Mouse (Mus musculus) limb, embryonic 11.5 days (tissue): Measurements from ENCODE around the gene Txlng. TPM values are rescaled to one million over a fixed set of nuclear protein-coding genes. Genes with fewer than 3 reads are reported as not detected.

Experiments used
- ATAC-seq: fragments of 200-750 bp; cut with Nextera tagmentation; 2 replicates; pipeline ENCODE4 v1.8.0; 2017; ENCODE audit warnings: low read depth; ENCODE audit not compliant: insufficient number of reproducible peaks, low FRiP score, low TSS enrichment
- DNase-seq: peaks from one replicate; pipeline ENCODE4 v3.0.0-alpha.2; 2015; ENCODE audit warnings: low spot score
- H3K27ac ChIP-seq: fragments of 300-500 bp; sonication (generic); replicated peaks from 2 replicates; pipeline ENCODE4 v1.5.1; 2014; ENCODE audit warnings: low read depth, mild to moderate bottlenecking, low read length
- H3K27me3 ChIP-seq: fragments of 300-500 bp; sonication (generic); 2 replicates; pipeline ENCODE4 v1.6.1; 2014; ENCODE audit warnings: mild to moderate bottlenecking, low read length, mixed read lengths; ENCODE audit not compliant: control insufficient read depth, insufficient read depth
- H3K36me3 ChIP-seq: fragments of 300-500 bp; sonication (generic); 2 replicates; pipeline ENCODE4 v1.6.1; 2014; ENCODE audit warnings: mild to moderate bottlenecking, low read length, moderate library complexity, mixed read lengths; ENCODE audit not compliant: control insufficient read depth, insufficient read depth
- H3K4me1 ChIP-seq: fragments of 300-500 bp; sonication (generic); 2 replicates; pipeline ENCODE4 v1.6.1; 2014; ENCODE audit warnings: low read length, mixed read lengths; ENCODE audit not compliant: control insufficient read depth, insufficient read depth
- H3K4me2 ChIP-seq: fragments of 300-500 bp; sonication (generic); 2 replicates; pipeline ENCODE4 v1.6.1; 2014; ENCODE audit warnings: low read depth, mild to moderate bottlenecking, moderate library complexity; ENCODE audit not compliant: severe bottlenecking
- H3K4me3 ChIP-seq: fragments of 300-500 bp; sonication (generic); 2 replicates; pipeline ENCODE4 v1.5.1; 2014; ENCODE audit warnings: low read depth, low read length
- H3K9ac ChIP-seq: fragments of 300-500 bp; sonication (generic); 2 replicates; pipeline ENCODE4 v1.6.1; 2014; ENCODE audit warnings: mild to moderate bottlenecking, low read length
- H3K9me3 ChIP-seq: fragments of 300-500 bp; sonication (generic); 2 replicates; pipeline ENCODE4 v1.6.1; 2016; ENCODE audit warnings: low read length; ENCODE audit not compliant: control insufficient read depth
- WGBS: fragments of 180-500 bp; shearing (Covaris S2); extraction: QIAGEN DNeasy Blood & Tissue Kit; methylation state at CpG from one replicate; pipeline ENCODE4 v1.1.7; 2014; 5-methylcytosine and 5-hydroxymethylcytosine counted together
- polyA plus RNA-seq: library from polyadenylated mRNA; unstranded; fragments of >200 nt; fragmentation: Nextera tagmentation; extraction: Ambion mirVana; gene quantifications from 2 replicates; pipeline ENCODE4 v1.2.1, GENCODE M21; 2014

Gene Txlng
- polyA plus RNA-seq, 1 experiment from 2014 or later, result 18.7 TPM

DNA sequence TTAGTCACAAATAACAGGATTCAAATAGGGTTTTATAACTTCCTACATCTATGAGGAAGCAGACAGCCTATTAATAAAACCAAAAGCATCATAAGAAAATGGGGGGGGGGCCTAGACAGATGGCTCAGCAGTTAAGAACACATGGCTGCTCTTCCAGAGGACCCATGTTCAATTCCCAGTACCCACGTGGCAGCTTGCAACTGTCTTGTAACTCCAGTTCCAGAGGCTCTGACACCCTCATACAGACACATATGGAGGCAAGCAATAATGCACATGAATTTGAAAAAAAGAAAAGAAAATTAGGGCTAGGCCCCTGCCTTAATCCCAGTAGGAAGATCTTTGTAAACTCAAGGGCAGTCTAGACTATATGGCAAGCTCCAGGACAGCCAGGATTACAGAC lies 40.9 kb downstream of the Txlng start:
- DNase-seq (no peak), ATAC-seq (no peak)
- no peak overlapping the region for H3K4me2 ChIP-seq
- H3K4me1 ChIP-seq, result no peaks in the 10 kb centered on the region
- no peak overlapping the region for H3K9ac ChIP-seq
- no peak overlapping the region for H3K27ac ChIP-seq
- H3K9me3 ChIP-seq, result no peaks in the 10 kb centered on the region
- H3K36me3 ChIP-seq, result no peaks in the 10 kb centered on the region
- H3K27me3 ChIP-seq, result no peaks in the 10 kb centered on the region
- WGBS, result 45% methylated on average over 1 of the region's 1 CpGs
- H3K4me3 ChIP-seq, result no peak overlapping the region

DNA sequence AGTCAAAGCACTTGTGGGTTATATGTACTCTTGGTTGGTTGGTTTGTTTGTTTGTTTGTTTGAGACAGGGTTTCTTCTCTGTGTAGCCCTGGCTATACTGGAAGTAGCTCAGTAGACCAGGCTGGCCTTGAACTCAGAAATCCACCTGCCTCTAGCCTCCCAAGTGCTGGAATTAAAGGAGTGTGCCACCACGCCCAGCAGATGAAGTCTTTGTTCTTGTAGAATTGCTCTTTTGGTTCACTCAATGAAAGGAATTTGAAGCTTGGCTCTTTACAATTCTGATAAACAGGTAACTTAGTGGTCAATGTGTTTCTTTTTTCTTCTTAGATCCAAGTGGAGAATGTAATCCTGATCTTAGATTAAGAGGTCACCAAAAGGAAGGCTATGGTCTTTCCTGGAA lies 58.5 kb downstream of the Txlng start:
- no peak for ATAC-seq

DNA sequence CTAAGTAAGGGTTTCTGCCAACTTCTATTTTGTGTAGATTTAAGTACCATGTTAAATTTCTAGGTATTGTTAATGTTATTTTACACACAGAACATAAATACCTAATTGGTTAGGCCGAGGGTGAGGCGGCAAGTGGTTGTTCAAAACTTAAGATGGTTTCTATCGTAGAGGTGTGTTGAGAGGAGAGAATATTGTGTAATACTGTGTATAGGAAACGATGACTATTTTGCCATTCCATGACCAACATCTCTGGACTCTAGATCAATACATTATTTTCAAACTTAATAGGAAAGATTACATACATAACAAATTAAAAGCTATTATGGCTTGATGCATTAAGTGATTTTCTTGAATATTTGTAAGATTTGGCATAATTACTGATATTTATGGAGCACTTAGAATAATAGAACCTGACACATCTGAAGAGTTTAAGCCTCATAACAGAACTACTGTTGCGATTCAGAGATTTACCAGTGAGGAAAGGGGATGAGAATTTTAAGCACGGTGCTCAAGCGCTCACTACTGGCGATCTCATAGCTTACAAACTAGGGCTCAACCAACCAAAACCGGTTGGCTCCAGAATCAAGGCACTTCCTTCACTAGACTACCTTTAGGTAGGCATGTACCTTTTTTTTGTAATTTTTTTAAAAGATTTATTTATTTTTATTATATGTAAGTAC lies 67.4 kb downstream of the Txlng start:
- DNase-seq (no peak), ATAC-seq (no peak)
- WGBS, result 50% methylated on average over 9 of the region's 9 CpGs
- no peaks in the 10 kb centered on the region for H3K36me3 ChIP-seq
- no peaks in the 10 kb centered on the region for H3K4me1 ChIP-seq
- H3K27me3 ChIP-seq, result no peaks in the 10 kb centered on the region
- H3K4me3 ChIP-seq, result peak overlapping the region; percentile 64
- no peak overlapping the region for H3K27ac ChIP-seq
- peak overlapping the region; percentile 55 for H3K4me2 ChIP-seq
- no peak overlapping the region for H3K9ac ChIP-seq
- H3K9me3 ChIP-seq, result no peaks in the 10 kb centered on the region

More for the DNA sequence above, 58.5 kb downstream of the Txlng start:
- H3K9ac ChIP-seq, result no peak overlapping the region
- H3K9me3 ChIP-seq, result no peaks in the 10 kb centered on the region
- no peak overlapping the region for H3K4me3 ChIP-seq
- DNase-seq, result no peak
- WGBS, result 84% methylated on average over 1 of the region's 1 CpGs
- no peak overlapping the region for H3K4me2 ChIP-seq
- H3K36me3 ChIP-seq, result peaks cover 2% of the 10 kb centered on the region; the same call in 1 of the 2 replicates
- H3K4me1 ChIP-seq, result no peaks in the 10 kb centered on the region
- no peaks in the 10 kb centered on the region for H3K27me3 ChIP-seq
- H3K27ac ChIP-seq, result no peak overlapping the region

DNA sequence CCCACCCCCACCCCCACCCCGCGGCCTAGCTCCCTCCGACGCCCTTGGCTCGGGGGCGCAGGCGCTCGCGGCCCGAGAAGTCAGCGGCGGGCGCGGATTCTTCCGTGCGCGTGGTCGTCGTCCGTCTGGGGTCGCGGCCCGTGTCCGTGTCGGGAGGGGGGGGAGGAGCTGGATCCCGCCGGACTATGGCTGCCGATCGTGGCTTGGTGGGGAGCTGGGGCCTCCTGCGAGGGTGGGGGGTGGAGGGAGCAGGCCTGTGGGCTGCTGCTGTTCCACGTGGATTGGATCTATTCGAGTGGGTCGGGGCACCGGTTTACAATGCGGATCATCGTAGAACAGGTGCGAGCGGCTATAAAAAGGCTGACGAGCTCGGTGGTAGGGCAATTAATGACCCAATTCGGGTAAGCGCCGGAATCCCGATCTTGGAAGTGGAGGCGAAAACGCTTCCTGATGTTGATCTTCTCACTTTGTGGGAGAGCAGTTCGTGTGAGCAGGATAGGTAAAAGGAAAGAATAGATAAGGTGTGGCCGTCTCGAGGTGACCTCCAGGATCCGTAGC lies 68.2 kb downstream of the Txlng start:
- Histone ChIP-seq H3K36me3 (no peaks in the 10 kb centered on the region), H3K9me3 (no peaks in the 10 kb centered on the region), H3K27me3 (no peaks in the 10 kb centered on the region), H3K4me3 (peak overlapping the region; percentile 64), H3K4me1 (no peaks in the 10 kb centered on the region), H3K27ac (peak overlapping the region; percentile 95), H3K4me2 (peak overlapping the region; percentile 55), H3K9ac (peak overlapping the region; percentile 72)
- ATAC-seq (no peak), DNase-seq (peak; percentile 42)
- 14% methylated on average over 36 of the region's 50 CpGs for WGBS

DNA sequence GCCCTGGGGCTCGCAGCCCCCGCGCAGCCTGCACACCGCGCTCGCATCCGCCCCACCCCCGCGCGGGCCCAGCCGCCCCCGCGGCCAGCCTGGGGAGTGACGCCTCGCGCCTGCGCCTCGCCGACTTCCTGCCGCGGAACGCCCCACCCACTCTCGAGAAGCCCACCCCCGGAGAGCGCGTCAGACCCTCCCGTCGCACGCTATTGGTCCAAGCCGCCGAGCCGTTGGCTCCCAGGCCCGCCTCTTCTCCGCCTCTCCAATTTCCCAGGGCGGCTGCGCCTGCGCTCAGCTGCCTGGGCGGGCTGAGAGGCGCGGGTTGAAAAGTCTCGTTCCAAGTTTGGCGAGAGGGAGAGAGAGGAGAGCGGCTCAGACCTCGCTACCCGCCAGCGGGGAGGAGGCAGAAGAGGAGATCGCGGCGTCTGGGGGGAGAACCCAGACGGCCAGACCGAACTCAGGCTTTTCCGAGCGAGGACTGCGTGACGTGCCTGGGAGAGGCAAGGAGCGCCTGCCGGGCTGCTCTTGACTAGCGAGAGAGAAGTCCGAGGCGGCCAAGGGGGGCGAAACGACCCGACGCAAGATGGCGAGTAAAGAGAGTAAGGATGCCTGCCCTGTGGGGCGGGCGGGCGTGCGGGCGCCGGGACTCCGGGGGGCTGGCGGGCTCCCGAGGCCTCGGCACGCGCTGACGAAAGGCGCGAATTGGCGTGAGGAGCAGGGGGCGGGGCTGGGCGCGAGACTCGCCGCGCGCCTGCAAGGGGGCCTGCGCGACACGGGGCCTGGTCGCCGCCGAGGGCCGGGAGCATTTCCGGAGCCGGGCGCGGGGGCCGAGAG lies 68.9 kb downstream of the Txlng start, which contains the start of gene Rbbp7:
Rbbp7 (plus strand) TSS at position 288 of the 828 bp plus-strand sequence.
- H3K27ac ChIP-seq, result peak within 1 kb of the TSS; percentile 95
- no peaks in the 10 kb centered on the region for H3K27me3 ChIP-seq
- peak; percentile 89 for DNase-seq
- peak within 1 kb of the TSS; percentile 55 for H3K4me2 ChIP-seq
- H3K4me1 ChIP-seq, result no peaks in the 10 kb centered on the region
- H3K36me3 ChIP-seq, result no peaks in the 10 kb centered on the region
- ATAC-seq, result peak; percentile 98
- H3K9ac ChIP-seq, result peak within 1 kb of the TSS; percentile 72
- 20% methylated on average over 77 of the region's 100 CpGs for WGBS
- H3K9me3 ChIP-seq, result no peaks in the 10 kb centered on the region
- H3K4me3 ChIP-seq, result peak within 1 kb of the TSS; percentile 64

DNA sequence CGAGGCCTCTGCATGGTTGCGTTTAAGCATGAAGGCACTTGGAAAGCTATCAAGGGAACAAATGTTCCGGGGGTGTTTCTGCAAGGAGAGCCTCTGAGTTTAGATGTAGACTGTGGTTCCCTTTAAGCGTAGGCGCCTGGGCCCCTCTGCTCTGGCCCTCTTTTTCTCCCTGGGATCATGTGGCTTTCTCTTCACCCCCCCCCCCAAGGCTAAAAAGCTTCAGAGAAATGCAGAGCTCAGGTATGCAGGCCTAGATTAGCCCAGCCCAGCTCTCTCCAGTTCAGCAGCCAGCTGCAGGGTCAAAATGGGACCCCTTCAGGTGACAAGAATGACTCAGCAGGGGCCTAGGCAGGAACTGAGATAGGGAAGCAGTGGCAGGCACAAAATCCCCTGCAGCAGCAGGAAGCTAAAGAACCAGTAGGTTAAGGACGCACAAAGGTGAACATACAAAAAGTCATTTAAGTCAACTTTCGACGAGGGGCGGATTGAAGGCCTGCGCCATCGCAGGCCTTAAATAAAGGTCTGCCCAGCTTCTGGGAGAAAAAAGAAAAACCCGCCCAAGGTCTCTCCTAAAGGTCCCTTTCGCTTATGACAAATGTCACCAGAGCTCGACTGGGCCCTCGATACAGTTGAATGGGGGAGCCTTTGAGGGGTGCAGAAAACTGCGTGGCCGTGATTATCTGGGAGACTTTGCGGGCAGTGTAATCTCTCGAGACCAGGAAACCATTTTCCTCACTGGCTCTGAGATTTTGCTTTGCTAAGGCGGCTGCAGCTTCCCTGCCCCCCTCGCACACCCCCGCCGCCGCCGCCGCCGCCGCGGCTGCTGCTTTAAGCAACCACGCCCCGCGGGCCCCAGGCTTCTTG lies 69.8 kb downstream of the Txlng start:
- Histone ChIP-seq H3K4me3 (peak overlapping the region; percentile 22), H3K9me3 (no peaks in the 10 kb centered on the region), H3K27ac (peak overlapping the region; percentile 85), H3K27me3 (no peaks in the 10 kb centered on the region), H3K36me3 (no peaks in the 10 kb centered on the region), H3K4me2 (peak overlapping the region; percentile 26), H3K4me1 (no peaks in the 10 kb centered on the region), H3K9ac (peak overlapping the region; percentile 43)
- no peak for ATAC-seq
- peak; percentile 63 for DNase-seq
- 24% methylated on average over 26 of the region's 32 CpGs for WGBS

DNA sequence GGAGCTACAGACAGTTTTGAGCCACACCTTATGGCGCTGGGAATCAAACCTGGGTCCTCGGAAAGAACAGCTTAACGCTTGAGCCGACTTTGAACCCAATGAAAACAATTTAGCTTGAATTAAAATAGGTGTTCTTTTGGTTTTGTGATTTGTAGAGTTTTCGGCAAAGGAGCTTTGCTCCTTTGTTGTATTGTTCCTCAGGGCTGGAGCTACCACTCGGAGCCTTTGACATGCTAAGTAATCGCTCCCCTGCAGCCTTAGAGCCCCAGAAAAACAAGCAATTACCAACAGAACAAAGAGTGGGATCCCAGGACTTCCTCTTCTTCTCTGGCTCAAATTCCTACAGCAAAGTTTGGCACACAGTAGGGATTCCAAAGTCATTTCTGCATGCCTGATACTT lies 73.2 kb downstream of the Txlng start:
- H3K36me3 ChIP-seq, result no peaks in the 10 kb centered on the region
- H3K4me2 ChIP-seq, result no peak overlapping the region
- DNase-seq, result no peak
- H3K27ac ChIP-seq, result no peak overlapping the region
- no peak overlapping the region for H3K9ac ChIP-seq
- ATAC-seq, result no peak
- no peaks in the 10 kb centered on the region for H3K4me1 ChIP-seq
- no peaks in the 10 kb centered on the region for H3K9me3 ChIP-seq
- 57% methylated on average over 7 of the region's 7 CpGs for WGBS
- H3K4me3 ChIP-seq, result no peak overlapping the region
- no peaks in the 10 kb centered on the region for H3K27me3 ChIP-seq

DNA sequence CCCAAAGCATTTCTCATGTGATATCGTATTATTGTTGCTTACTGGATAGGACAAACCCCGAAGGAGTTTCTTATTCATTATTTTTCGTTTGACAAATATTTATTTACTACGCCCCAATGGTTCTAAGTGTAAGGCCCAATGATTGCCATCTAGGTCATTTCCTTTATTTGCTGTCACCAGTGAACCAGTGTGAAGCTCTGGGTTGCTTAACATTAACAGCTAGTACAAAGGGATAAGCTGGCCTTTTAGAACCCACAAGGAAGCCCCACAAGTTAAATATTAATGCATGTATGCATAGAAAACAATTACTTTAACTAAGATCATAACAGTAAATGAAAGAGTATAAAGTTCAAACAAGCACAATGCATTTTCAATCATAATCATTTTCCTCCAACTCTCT lies 74.9 kb downstream of the Txlng start:
- no peak overlapping the region for H3K4me3 ChIP-seq
- no peaks in the 10 kb centered on the region for H3K36me3 ChIP-seq
- no peak overlapping the region for H3K4me2 ChIP-seq
- WGBS, result 92% methylated on average over 4 of the region's 4 CpGs
- H3K9ac ChIP-seq, result no peak overlapping the region
- no peaks in the 10 kb centered on the region for H3K4me1 ChIP-seq
- H3K27ac ChIP-seq, result no peak overlapping the region
- H3K9me3 ChIP-seq, result no peaks in the 10 kb centered on the region
- no peak for DNase-seq
- no peaks in the 10 kb centered on the region for H3K27me3 ChIP-seq
- ATAC-seq, result no peak
